Mouse (Mus musculus): ENCODE measurements around the gene Thsd4.

Thsd4 gene

GRCm38 (mm10) chr9:60373161-60373737, 148.6 kb downstream of the Thsd4 start:
- DNase-seq: no peak

GRCm38 (mm10) chr9:60368516-60368915, 153.3 kb downstream of the Thsd4 start:
- no peak for DNase-seq

GRCm38 (mm10) chr9:60367617-60368305, 154.1 kb downstream of the Thsd4 start:
- DNase-seq: peak; percentile 58

DNA sequence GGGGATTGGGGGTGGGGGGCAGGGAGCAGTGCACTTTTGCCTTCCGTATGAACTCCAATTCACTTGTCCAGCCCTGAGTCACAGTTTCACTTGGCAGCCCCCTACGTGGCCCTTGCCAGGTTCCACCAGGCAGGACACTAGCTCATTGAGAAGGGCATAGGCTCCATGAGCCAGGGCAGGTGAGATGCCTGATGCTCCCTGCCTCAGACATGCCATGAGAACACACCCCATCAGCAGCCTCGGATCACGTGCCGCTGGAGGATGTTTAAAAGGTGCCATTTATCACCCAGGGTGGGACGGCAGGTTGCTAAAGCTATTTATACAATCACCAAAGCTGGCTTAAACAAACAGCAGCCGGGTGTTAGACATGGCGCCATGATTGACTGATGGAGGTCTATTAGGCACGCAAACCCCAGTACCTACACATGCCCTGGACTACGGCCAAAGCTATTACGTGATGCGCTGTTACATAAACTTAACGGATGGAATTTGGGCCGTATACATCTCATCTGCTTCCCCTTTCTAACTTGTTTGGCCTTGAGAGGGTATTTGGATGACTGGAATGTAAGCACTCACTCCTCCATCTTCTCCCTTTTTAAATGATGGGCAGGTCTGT, 157.6 kb downstream of the Thsd4 start:
- DNase-seq: peak; percentile 5

- no peak for DNase-seq
These were observed 169.5 kb downstream of the Thsd4 start for GRCm38 (mm10) chr9:60352351-60352750.

- no peak for DNase-seq
These were observed 170.7 kb downstream of the Thsd4 start for GRCm38 (mm10) chr9:60351153-60351552.

DNA sequence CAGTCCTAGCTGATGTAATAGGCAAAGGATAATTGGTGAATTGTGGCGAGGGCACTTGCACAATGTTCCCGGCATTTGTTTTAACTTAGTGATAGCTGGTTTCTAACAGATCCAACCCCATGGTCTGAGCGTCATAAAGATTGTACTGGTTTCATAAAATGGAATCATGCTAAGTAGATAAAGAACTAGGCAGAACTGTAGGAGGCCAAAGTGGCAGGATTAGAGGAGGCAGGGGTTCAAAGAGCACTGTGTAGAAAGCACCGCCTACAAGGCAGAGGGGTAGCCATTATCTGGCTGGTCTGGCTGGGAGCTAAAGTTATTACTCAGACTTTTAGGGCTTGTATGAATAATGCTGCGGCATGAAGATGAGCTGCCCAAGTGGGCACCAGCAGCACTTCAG, 185.7 kb downstream of the Thsd4 start:
- no peak for DNase-seq

GRCm38 (mm10) chr9:60335455-60335854, 186.4 kb downstream of the Thsd4 start:
- no peak for DNase-seq

- DNase-seq: no peak
These were observed 191.9 kb downstream of the Thsd4 start for GRCm38 (mm10) chr9:60329911-60330310.

DNA sequence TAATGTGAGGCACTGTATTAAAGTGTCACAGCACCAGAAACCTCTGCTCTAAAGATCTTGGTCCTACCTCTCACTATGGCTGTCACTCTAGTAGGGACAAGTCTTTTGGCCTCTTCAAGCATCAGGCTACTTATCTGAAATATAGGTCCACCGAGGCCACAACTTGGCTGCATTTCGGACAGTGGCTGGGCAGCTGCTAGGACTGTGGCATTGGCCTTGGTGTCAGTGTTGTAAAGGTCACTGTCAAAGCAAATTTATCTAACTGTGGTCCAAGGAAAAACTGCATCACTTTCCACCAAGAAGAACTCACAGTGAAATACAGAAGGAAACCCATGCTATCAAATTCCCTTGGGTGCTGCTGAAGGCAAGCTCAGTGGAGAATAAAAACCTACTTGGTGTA, 197.1 kb downstream of the Thsd4 start:
- DNase-seq: no peak

- DNase-seq: no peak
These were observed 198.4 kb downstream of the Thsd4 start for GRCm38 (mm10) chr9:60323435-60323834.

GRCm38 (mm10) chr9:60317291-60317690, 204.6 kb downstream of the Thsd4 start:
- no peak for DNase-seq

DNA sequence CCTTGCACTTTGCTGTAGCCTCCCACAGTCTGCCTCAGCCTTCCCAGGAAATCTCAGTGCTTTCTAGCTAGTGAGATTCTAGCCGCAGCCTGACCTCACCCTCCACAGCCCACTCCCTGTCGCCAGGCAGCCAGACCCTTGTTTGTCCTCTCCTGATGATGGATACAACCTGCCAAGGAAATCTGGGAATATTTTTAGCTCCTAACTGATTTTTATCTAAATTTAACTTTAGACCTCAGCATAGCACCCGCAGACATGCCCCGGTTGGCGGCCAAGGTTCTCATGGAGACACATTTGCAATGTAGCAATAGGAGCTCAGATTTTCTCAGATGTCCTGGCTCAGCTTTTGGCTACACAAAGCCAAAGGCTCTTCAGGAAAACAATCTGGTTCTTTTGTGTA, 205.3 kb downstream of the Thsd4 start:
- no peak for DNase-seq

DNA sequence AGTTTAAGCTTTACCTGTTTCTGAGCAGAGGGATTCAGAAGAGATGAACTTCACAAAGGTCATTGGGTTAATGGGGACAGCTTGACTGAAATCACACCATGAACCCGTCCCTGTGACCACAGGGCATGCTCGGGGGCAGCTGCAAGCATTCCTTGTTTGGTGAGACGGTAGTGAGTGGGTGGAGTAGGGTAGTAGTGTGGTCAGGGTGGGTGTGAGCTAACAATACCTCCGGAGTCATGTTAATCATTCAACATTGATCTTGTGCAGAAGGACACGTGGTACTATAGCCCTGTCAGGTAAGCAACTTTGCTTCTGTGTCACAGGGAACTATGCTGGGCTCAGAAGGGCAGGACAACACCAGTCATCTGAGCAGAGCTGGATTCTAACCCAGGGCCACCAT, 206.3 kb downstream of the Thsd4 start:
- DNase-seq: no peak

DNA sequence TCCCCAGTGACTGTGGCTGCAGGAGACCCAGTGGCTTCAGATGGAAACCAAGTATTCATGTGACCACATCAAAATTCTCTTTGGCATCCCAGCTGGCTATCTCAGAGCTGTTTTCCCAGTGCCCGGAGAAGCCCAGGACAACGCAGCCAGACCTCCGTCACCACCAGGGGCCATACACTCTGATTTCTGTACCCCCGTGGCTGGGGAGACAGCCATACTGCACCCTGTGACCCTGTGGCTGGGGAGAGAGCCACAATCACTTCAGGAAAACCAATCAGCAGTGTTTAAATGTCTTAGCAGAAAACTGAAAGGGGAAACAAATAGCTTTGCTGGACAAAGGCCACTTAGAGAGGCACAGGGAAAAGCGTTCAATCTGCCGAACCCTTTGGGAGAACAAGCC, 208.2 kb downstream of the Thsd4 start:
- no peak for DNase-seq

DNA sequence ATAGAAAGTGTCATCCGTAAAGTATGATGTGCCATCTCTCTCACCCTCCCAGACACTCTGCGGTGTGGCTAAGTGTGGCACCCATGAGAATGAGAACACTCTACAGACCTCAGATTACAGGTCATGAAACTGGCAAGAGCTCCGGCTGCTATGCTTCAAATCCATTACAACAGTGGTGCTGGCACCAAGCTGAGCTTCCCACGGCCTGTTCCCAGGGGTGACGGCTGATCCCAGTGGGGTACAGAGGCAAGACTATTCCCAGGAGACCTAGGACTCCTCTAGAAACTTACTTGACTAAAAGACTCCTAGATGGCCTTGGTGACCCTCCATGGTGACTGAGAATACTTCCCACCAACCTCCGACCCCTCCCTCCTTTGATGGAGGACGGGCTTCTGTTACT, 209.2 kb downstream of the Thsd4 start:
- DNase-seq: no peak

- no peak for DNase-seq
These were observed 210.2 kb downstream of the Thsd4 start for GRCm38 (mm10) chr9:60311594-60312128.

- DNase-seq: no peak
These were observed 211.0 kb downstream of the Thsd4 start for GRCm38 (mm10) chr9:60310741-60311317.

GRCm38 (mm10) chr9:60309786-60310711, 211.8 kb downstream of the Thsd4 start:
- no peak for DNase-seq

GRCm38 (mm10) chr9:60308182-60308581, 213.7 kb downstream of the Thsd4 start:
- DNase-seq: no peak

GRCm38 (mm10) chr9:60307469-60307868, 214.4 kb downstream of the Thsd4 start:
- no peak for DNase-seq

DNA sequence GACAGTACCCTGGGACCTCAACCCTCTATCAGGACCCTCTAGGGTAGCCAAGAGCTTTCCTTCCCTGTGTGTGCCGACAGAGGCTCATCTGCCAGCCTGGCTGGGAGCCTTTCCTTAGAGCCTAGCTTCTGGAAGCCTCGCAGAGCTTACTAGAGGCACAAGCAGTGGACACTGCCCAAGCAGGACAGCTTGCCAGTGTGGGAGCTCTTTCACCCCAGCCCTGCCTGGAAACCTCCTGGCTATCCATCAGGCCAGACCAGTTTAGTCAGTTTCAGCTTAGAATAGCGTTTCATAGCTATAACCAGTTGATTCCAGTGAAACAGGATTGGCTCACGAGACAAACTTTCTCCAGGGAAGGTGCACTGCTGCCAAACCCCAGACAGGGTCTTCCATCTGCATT, 215.6 kb downstream of the Thsd4 start:
- no peak for DNase-seq

All from liver (tissue).